Mouse (Mus musculus) heart, postnatal 0 days (tissue): ENCODE data around the gene Tmod2.
"Not testable (repeated sequence)": the region's sequence is repeated elsewhere in the genome, so short reads cannot be mapped to it uniquely, and the experiment has no call there.

Source experiments
- CTCF ChIP-seq: IDR thresholded peaks from 2 replicates; pipeline ENCODE4 v1.5.1; 2016; ENCODE audit warnings: antibody characterized with exemption, control low read depth, low read depth
- EP300 ChIP-seq: IDR thresholded peaks from 2 replicates; pipeline ENCODE4 v1.6.1; 2016; ENCODE audit warnings: antibody characterized with exemption, low read depth

DNA sequence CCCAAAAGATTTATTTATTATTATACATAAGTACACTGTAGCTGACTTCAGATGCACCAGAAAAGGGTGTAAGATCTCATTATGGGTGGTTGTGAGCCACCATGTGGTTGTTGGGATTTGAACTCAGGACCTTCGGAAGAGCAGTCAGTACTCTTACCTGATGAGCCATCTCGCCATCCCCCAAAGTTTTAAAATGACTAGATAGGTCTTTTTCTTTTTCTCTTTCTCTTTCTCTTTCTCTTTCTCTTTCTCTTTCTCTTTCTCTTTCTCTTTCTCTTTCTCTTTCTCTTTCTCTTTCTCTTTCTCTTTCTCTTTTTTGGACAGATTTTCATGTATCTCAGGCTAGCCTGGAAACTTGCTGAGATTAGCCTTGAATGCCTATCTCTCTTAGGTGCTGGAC lies 8.6 kb upstream of the Tmod2 start:
- not testable (repeated sequence) for TF ChIP-seq CTCF, EP300
